Comparison of ENCODE assay signal across 18 mouse cellular contexts in the genomic region with DNA sequence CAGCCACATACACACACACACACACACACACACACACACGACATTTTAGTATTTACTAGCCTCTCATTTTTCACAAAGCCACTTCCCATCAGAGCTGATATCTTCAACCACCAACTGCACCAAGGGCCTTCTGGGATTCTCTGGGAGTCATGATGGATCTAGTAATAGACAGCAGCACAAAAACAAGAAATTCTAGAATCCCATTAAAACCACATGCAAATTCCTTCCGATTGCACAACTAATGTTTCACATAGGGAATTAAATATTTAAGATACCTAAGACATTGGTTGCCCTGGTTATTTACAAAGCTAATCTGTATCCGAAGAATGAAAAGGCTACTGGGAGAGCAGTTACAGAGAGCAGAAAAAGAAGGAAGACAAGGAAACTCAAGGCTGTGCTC. TPM values are rescaled to one million over a fixed set of nuclear protein-coding genes. Genes with fewer than 3 reads are reported as not detected.
"Had no signal": no experiment of that assay in that cellular context is flagged by ENCODE, and none has a peak within 500 bp of the region (broad histone marks: within the 10 kb centered on the region; RNA-seq: fewer than 3 reads in every experiment).

No protein-coding gene starts in this region.

- H3K4me3 ChIP-seq: left cerebral cortex, adult 2 months; liver, embryonic 13.5 days; midbrain, embryonic 12.5 days; midbrain, embryonic 15.5 days; neural tube, embryonic 13.5 days had no signal

- H3K27me3 ChIP-seq: liver, embryonic 13.5 days; midbrain, embryonic 12.5 days; midbrain, embryonic 15.5 days; neural tube, embryonic 13.5 days had no signal

- H3K36me3 ChIP-seq: liver, embryonic 13.5 days; midbrain, embryonic 12.5 days; midbrain, embryonic 15.5 days; neural tube, embryonic 13.5 days had no signal

- H3K27ac ChIP-seq: kidney, postnatal 0 days; left cerebral cortex, adult 2 months; liver, embryonic 13.5 days; macrophage; midbrain, embryonic 12.5 days; midbrain, embryonic 15.5 days; neural tube, embryonic 13.5 days; stomach, postnatal 0 days had no signal

- DNase-seq: kidney, postnatal 36 days; layer of hippocampus, postnatal 36 days; liver, embryonic 13.5 days; lung, adult 2 months; lung, postnatal 14 days; right cerebral cortex, postnatal 14 days; right cerebral cortex, postnatal 4 days; thymus, adult 2 months; thymus, postnatal 14 days; thymus, postnatal 4 days had no signal

- H3K4me2 ChIP-seq: liver, embryonic 13.5 days; midbrain, embryonic 12.5 days; midbrain, embryonic 15.5 days; neural tube, embryonic 13.5 days had no signal

RNA-seq across cellular contexts. Expression of gene Kcnab1, which starts 29.6 kb away (rescaled TPM):
- total RNA-seq: megakaryocyte, adult 5-6 weeks had no signal
